Mouse (Mus musculus) bone marrow macrophage, adult 2 months (primary cell): ENCODE results near the gene Acyp1.

Experiments used
- CTCF ChIP-seq: IDR thresholded peaks from 2 replicates; pipeline ENCODE4 v1.5.1; 2012; ENCODE audit warnings: low read depth, mild to moderate bottlenecking, low read length, moderate library complexity
- POLR2A ChIP-seq: IDR thresholded peaks from 2 replicates; pipeline ENCODE4 v1.6.1; 2012; ENCODE audit warnings: mild to moderate bottlenecking, low read depth, low read length, borderline replicate concordance

DNA sequence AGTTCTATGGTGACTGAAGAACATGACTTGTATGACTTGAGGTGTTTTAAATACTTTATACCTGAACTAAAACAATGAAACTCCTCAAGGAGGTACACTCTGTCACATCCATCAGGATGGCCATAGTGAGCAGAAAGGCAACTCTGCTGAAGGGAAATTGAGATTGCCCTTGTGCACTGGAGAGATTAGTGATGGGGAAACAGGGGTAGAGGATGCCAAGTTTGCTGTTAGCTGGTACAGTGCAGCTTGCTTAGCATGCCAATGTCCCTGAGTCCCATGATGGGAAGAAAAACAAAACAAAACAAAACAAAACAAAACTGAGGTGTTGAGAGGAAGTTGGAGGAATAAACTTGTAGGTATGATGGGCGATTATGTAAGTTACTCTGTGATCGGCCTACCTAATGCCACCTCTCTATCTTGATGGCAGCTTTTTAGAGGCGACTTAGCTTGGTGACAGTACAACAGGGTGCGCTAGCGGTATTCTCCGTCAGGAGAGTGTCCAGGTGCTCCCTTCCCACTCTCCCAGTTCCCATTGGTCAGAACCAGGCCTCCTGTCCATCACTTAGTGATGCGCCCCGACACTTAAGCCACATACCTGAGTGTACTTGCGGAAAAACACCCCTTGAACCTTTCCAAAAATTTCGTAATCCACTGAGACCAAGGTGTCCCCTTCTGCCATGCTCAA lies 8.7 kb downstream of the Acyp1 start:
- TF ChIP-seq CTCF (no peak; the same call in 1 of the 2 replicates), POLR2A (no peak)
